Mouse (Mus musculus): ENCODE measurements at regions not wholly inside any gene's neighbourhood (a gene's known extent, or its start where the extent isn't known, plus 50 kb on each side); places are given as distances from the start of the nearest gene placed in this dataset.
"Not testable (repeated sequence)": the region's sequence is repeated elsewhere in the genome, so short reads cannot be mapped to it uniquely, and the experiment has no call there.

DNA sequence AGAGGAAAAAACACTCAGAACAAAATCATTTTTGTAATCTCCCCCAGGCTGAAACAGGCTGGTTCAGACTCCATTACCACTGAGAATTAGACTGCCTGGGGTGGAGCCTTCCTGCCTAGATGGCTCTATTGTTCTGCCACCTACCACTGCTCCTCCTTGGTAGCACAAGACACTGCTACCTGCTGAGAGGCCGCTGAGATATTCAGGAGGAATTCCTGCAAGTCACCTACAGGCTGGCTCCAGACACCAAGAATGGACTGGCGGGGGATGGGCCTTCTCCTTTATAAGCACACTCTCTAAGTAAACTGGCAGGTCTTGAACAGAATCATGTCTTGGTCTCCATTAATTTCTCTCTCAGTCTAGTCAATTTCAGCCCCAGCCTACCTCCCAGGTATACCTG, 3289.4 kb downstream of the Gm37988 start:
- WGBS (ENCODE audit: insufficient replicate concordance): 65% methylated on average over 2 of the region's 2 CpGs
- H3K4me3 ChIP-seq (ENCODE audit: low read depth, low read length): no peak overlapping the region

GRCm38 (mm10) chr1:8123021-8123420, 3290.9 kb upstream of the A830018L16Rik start:
- H3K4me3 ChIP-seq (ENCODE audit: low read depth, low read length); H3K27ac ChIP-seq (ENCODE audit: low read depth); H3K4me1 ChIP-seq (ENCODE audit: insufficient read depth); ATAC-seq; H3K36me3 ChIP-seq (replicated peaks; ENCODE audit: insufficient read depth, low read length); H3K9ac ChIP-seq (replicated peaks); H3K9me3 ChIP-seq (ENCODE audit: low read length); H3K4me2 ChIP-seq (ENCODE audit: low read depth, low read length); H3K27me3 ChIP-seq (ENCODE audit: insufficient read depth, low read length): not testable (repeated sequence)
- WGBS (ENCODE audit: insufficient replicate concordance): 51% methylated on average over 8 of the region's 8 CpGs
- peak; percentile 18 for DNase-seq

More for the DNA sequence above, 3289.4 kb downstream of the Gm37988 start:
- H3K4me1 ChIP-seq (ENCODE audit: insufficient read depth): no peaks in the 10 kb centered on the region
- TF ChIP-seq EP300 (IDR thresholded peaks at IDR 0.05; ENCODE audit: low read depth): no peak
- TF ChIP-seq CTCF (IDR thresholded peaks at IDR 0.05; ENCODE audit: low read depth): no peak
- ATAC-seq: no peak
- no peak overlapping the region for H3K9ac ChIP-seq (replicated peaks)
- no peak for DNase-seq
- no peak overlapping the region for H3K4me2 ChIP-seq (ENCODE audit: low read depth, low read length)
- no peaks in the 10 kb centered on the region for H3K9me3 ChIP-seq (ENCODE audit: low read length)
- H3K36me3 ChIP-seq (replicated peaks; ENCODE audit: insufficient read depth, low read length): no peaks in the 10 kb centered on the region
- no peak overlapping the region for H3K27ac ChIP-seq (ENCODE audit: low read depth)
- no peaks in the 10 kb centered on the region for H3K27me3 ChIP-seq (ENCODE audit: insufficient read depth, low read length)

DNA sequence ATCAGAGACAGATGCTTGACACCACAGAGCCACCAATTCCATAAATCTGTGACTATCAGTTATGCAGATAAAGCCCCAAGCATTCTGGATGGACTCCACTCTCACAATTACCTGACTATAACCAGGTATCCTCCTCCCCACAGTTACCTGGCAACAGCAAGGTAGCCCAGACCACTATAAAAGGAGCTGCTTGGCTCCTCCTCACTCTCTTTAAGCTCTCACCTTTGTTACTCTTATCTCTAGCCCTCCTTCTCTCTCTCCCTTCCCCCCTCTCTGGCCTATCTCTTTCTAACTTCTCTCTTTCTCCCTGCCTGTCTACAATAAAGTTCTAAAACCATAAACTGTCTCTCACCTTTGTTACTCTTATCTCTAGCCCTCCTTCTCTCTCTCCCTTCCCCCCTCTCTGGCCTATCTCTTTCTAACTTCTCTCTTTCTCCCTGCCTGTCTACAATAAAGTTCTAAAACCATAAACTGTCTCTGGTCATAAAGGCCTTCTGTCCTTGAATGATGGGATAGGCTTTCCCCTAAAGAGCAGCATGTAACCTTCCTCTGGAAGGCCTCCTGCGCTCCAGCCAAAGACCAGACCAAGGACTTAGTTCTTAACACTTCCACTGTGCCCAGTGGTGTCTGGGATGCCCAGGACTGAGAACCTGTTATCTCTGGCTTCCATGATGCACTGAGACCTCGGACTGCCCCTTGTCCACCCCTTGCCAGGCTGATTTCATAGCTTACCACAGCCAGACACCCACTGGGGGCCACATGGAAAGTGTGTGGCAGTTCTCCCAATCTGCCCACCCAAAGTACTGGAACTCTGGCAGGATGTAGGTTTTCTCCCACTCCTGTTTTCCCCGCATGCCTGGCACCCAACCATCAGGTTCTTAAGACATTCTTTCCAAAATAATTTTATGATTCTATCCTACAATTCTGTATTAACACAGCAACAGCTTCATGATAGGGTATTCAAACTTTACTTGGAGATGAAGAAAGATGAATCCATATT, 3279.2 kb upstream of the A830018L16Rik start:
- ATAC-seq: not testable (repeated sequence)
- 52% methylated on average over 3 of the region's 3 CpGs for WGBS (ENCODE audit: insufficient replicate concordance)

GRCm38 (mm10) chr1:8142583-8142982, 3271.3 kb upstream of the A830018L16Rik start:
- no peak overlapping the region for H3K9ac ChIP-seq (replicated peaks)
- no peak overlapping the region for H3K27ac ChIP-seq (ENCODE audit: low read depth)
- no peak overlapping the region for H3K4me2 ChIP-seq (ENCODE audit: low read depth, low read length)
- WGBS (ENCODE audit: insufficient replicate concordance): 66% methylated on average over 4 of the region's 4 CpGs
- TF ChIP-seq CTCF (IDR thresholded peaks at IDR 0.05; ENCODE audit: low read depth) (no peak), EP300 (IDR thresholded peaks at IDR 0.05; ENCODE audit: low read depth) (no peak)
- no peak for DNase-seq
- H3K9me3 ChIP-seq (ENCODE audit: low read length): peaks cover 2% of the 10 kb centered on the region; the same call in 1 of the 2 replicates
- ATAC-seq: no peak
- no peaks in the 10 kb centered on the region for H3K27me3 ChIP-seq (ENCODE audit: insufficient read depth, low read length)
- no peaks in the 10 kb centered on the region for H3K36me3 ChIP-seq (replicated peaks; ENCODE audit: insufficient read depth, low read length)
- no peak overlapping the region for H3K4me3 ChIP-seq (ENCODE audit: low read depth, low read length)
- no peaks in the 10 kb centered on the region for H3K4me1 ChIP-seq (ENCODE audit: insufficient read depth)

More for the DNA sequence above, 3279.2 kb upstream of the A830018L16Rik start:
- H3K4me3 ChIP-seq (ENCODE audit: low read depth, low read length); H3K27ac ChIP-seq (ENCODE audit: low read depth); DNase-seq; H3K9ac ChIP-seq (replicated peaks); H3K4me1 ChIP-seq (ENCODE audit: insufficient read depth); H3K4me2 ChIP-seq (ENCODE audit: low read depth, low read length); H3K27me3 ChIP-seq (ENCODE audit: insufficient read depth, low read length); H3K36me3 ChIP-seq (replicated peaks; ENCODE audit: insufficient read depth, low read length); H3K9me3 ChIP-seq (ENCODE audit: low read length): not testable (repeated sequence)

- DNase-seq (no peak), ATAC-seq (no peak)
- no peak overlapping the region for H3K4me2 ChIP-seq (ENCODE audit: low read depth, low read length)
- H3K9ac ChIP-seq (replicated peaks): no peak overlapping the region
- H3K36me3 ChIP-seq (replicated peaks; ENCODE audit: insufficient read depth, low read length): no peaks in the 10 kb centered on the region
- no peaks in the 10 kb centered on the region for H3K27me3 ChIP-seq (ENCODE audit: insufficient read depth, low read length)
- no peaks in the 10 kb centered on the region for H3K9me3 ChIP-seq (ENCODE audit: low read length)
- no peaks in the 10 kb centered on the region for H3K4me1 ChIP-seq (ENCODE audit: insufficient read depth)
- no peak overlapping the region for H3K4me3 ChIP-seq (ENCODE audit: low read depth, low read length)
- no peak overlapping the region for H3K27ac ChIP-seq (ENCODE audit: low read depth)
- TF ChIP-seq EP300 (IDR thresholded peaks at IDR 0.05; ENCODE audit: low read depth): no peak
Observed at GRCm38 (mm10) chr1:8173196-8173595, 3240.7 kb upstream of the A830018L16Rik start.
